Mouse (Mus musculus) intestine, embryonic 15.5 days (tissue): ENCODE data around the gene Ralb. TPM values are rescaled to one million over a fixed set of nuclear protein-coding genes. Genes with fewer than 3 reads are reported as not detected.

Experiments
- ATAC-seq: fragments of 200-750 bp; cut with Nextera tagmentation; 2 replicates; pipeline ENCODE4 v1.8.0; 2017; ENCODE audit warnings: moderate TSS enrichment, moderate library complexity
- H3K27ac ChIP-seq: fragments of 300-500 bp; sonication (generic); 2 replicates; pipeline ENCODE4 v1.5.1; 2015; ENCODE audit warnings: mild to moderate bottlenecking, inconsistent platforms
- H3K27me3 ChIP-seq: fragments of 300-500 bp; sonication (generic); replicated peaks from 2 replicates; pipeline ENCODE4 v1.6.1; 2015; ENCODE audit warnings: inconsistent platforms
- H3K36me3 ChIP-seq: fragments of 300-500 bp; sonication (generic); 2 replicates; pipeline ENCODE4 v1.6.1; 2015; ENCODE audit warnings: inconsistent platforms
- H3K4me1 ChIP-seq: fragments of 300-500 bp; sonication (generic); replicated peaks from 2 replicates; pipeline ENCODE4 v1.6.1; 2015; ENCODE audit warnings: inconsistent platforms
- H3K4me2 ChIP-seq: fragments of 300-500 bp; sonication (generic); replicated peaks from 2 replicates; pipeline ENCODE4 v1.6.1; 2015; ENCODE audit warnings: mild to moderate bottlenecking, inconsistent platforms
- H3K4me3 ChIP-seq: fragments of 300-500 bp; sonication (generic); replicated peaks from 2 replicates; pipeline ENCODE4 v1.5.1; 2015; ENCODE audit warnings: inconsistent platforms
- H3K9ac ChIP-seq: fragments of 300-500 bp; sonication (generic); 2 replicates; pipeline ENCODE4 v1.6.1; 2015; ENCODE audit warnings: inconsistent platforms
- H3K9me3 ChIP-seq: fragments of 300-500 bp; sonication (generic); 2 replicates; pipeline ENCODE4 v1.6.1; 2016; ENCODE audit warnings: inconsistent platforms
- WGBS: fragments of 180-500 bp; shearing (Covaris S2); methylation state at CpG from one replicate; pipeline ENCODE4 v1.1.7; 2015; 5-methylcytosine and 5-hydroxymethylcytosine counted together
- polyA plus RNA-seq: library from polyadenylated mRNA; unstranded; fragments of >200 nt; fragmentation: Nextera tagmentation; extraction: Ambion mirVana; gene quantifications from 2 replicates; pipeline ENCODE4 v1.2.1, GENCODE M21; 2015

Ralb gene
- polyA plus RNA-seq, 1 experiment from 2014 or later, result 179 TPM

DNA sequence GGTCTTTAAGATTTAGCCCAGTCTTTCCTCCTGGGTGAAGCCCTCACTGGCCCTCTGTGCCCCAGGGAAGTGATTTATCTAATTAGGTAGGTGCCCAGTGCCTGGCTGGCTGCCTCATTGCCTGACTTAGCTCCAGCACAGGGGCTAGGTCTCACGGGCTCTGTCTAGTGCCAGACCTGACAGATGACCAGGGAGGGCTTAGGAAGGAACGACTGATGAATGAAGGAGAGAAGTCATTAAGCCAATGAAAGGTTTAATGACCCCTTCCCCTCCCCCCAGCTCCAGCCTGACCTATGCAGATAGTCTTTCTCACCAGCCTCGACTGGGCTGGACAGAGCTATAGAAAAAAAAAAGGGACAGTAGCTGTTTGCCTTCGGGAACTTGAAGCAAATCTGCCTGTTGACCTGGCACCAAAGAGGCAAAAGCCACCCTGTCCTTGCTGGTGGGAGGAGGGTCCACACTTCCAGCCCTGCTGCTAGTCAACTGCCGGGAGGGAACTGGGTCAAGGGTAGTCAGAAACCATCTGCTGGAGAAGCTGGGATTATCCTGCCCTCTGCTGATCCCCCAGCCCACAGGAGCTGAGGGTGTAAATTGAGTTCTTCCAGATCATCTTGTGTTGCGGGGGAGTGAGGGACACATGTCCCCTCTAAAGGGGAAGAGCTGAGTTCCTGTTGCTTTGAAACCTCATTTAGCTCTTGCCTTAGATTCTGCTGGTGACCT is 80.3 kb downstream of the Ralb start:
- Histone ChIP-seq H3K9ac (no peak overlapping the region), H3K27me3 (peaks cover 53% of the 10 kb centered on the region), H3K4me1 (peaks cover 21% of the 10 kb centered on the region), H3K4me3 (no peak overlapping the region), H3K4me2 (no peak overlapping the region), H3K27ac (no peak overlapping the region), H3K36me3 (no peaks in the 10 kb centered on the region), H3K9me3 (no peaks in the 10 kb centered on the region)
- 21% methylated on average over 6 of the region's 6 CpGs for WGBS
- ATAC-seq, result no peak

DNA sequence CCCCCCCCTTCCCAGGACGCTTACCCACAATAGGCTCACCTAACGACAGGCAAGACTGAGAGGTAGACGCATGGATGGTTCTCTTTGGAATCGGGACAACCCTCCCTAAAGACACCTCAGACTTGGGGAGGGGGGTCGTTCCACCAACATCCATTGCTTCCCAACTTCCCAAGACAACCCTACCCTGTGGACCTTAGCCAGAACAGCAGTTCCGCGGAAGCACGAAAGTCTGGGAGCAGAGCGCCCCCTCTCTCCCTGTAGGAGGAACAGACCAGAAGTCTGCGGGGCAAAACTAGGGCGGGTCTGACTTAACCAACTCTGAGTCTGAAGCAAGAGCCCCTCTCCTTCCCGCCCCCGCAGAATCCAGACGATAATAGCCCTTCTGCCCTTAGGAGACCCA is 81.1 kb downstream of the Ralb start:
- 8% methylated on average over 14 of the region's 14 CpGs for WGBS
- H3K27me3 ChIP-seq, result peaks cover 60% of the 10 kb centered on the region
- H3K27ac ChIP-seq, result no peak overlapping the region
- no peaks in the 10 kb centered on the region for H3K9me3 ChIP-seq
- no peak overlapping the region for H3K4me3 ChIP-seq
- no peaks in the 10 kb centered on the region for H3K36me3 ChIP-seq
- no peak for ATAC-seq
- H3K4me1 ChIP-seq, result peaks cover 21% of the 10 kb centered on the region
- H3K4me2 ChIP-seq, result no peak overlapping the region
- no peak overlapping the region for H3K9ac ChIP-seq

DNA sequence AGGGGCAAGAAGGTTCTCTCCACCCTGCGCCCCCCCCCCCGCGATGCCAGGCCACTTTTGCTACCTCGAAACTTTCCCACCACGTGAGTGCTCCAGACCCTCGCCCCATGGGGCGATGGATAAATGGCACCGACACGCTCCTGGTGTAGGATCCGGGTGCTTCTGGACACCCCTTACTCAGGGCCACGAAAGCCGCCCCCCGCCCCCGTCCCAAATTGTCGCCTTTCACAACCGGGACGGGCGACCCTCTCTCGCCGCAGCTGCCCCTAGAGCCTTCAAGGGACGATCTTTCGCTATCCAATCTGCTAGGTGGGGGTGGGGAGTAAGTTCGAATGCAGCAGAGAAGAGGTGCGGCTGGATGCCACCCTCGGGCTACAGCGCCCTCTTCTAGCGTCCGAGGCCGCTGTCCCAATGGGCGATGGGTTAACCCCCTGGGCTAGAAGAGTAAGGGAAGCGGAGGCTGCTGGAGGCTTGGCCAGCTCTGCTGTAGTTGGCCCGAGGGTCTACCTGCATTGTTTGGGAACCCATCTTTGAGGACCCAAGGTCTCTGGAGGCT is 82.1 kb downstream of the Ralb start:
- H3K9ac ChIP-seq, result 0 out of 2 replicates have a peak overlapping the region, but pooled peaks have one; percentile 56
- H3K27ac ChIP-seq, result no peak overlapping the region
- H3K36me3 ChIP-seq, result no peaks in the 10 kb centered on the region
- H3K4me1 ChIP-seq, result peaks cover 21% of the 10 kb centered on the region
- no peaks in the 10 kb centered on the region for H3K9me3 ChIP-seq
- H3K4me2 ChIP-seq, result peak overlapping the region; percentile 100
- H3K4me3 ChIP-seq, result peak overlapping the region; percentile 60
- peaks cover 69% of the 10 kb centered on the region for H3K27me3 ChIP-seq
- no peak for ATAC-seq
- under 1% methylated on average over 30 of the region's 32 CpGs for WGBS

- H3K36me3 ChIP-seq, result no peaks in the 10 kb centered on the region
- under 1% methylated on average over 86 of the region's 92 CpGs for WGBS
- H3K4me3 ChIP-seq, result peak within 1 kb of the TSS; percentile 60
- H3K4me1 ChIP-seq, result peaks cover 21% of the 10 kb centered on the region
- ATAC-seq, result peak; percentile 39
- H3K27me3 ChIP-seq, result peaks cover 76% of the 10 kb centered on the region
- no peak within 1 kb of the TSS for H3K27ac ChIP-seq
- H3K4me2 ChIP-seq, result peak within 1 kb of the TSS; percentile 100
- peak within 1 kb of the TSS; percentile 56 for H3K9ac ChIP-seq
- H3K9me3 ChIP-seq, result no peaks in the 10 kb centered on the region
Measured at GRCm38 (mm10) chr1:119421576-119422421, 82.8 kb downstream of the Ralb start, which contains the start of gene Inhbb. Gene Inhbb, minus strand, starts transcription at chr1:119422248.

DNA sequence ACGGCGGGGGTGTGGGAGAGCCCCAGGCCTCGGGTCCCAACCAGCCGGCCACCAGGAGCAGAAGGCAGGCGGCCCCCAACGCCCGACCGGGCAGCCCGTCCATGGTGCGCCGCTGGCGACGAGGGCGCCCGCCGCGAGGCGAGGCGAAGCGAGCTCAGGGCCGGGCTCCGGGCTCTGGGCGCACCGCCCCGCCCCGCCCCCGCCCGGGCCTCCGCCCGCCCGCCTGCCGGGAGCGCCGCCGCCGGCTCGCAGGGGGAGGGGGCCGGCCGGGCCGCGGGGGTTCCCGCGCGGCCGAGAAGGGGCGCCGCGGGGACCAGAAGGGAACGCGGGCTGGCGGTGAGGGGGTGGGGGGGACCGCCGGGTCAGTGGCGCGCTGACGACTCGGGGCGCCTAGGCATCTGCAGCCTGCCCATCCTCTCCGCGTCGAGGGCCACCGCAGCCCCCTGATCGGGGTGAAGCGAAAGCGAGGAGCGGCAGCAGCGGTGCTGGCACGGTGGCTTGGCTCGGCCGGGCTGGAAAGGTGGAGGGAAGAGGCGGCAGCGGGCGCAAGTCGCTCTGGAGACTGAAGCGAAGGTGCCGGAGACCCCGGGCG is 83.5 kb downstream of the Ralb start:
- peaks cover 21% of the 10 kb centered on the region for H3K4me1 ChIP-seq
- peaks cover 79% of the 10 kb centered on the region for H3K27me3 ChIP-seq
- peak overlapping the region; percentile 100 for H3K4me2 ChIP-seq
- H3K36me3 ChIP-seq, result no peaks in the 10 kb centered on the region
- ATAC-seq, result peak; percentile 78
- peak overlapping the region; percentile 56 for H3K9ac ChIP-seq
- H3K9me3 ChIP-seq, result no peaks in the 10 kb centered on the region
- H3K27ac ChIP-seq, result no peak overlapping the region
- peak overlapping the region; percentile 60 for H3K4me3 ChIP-seq
- WGBS, result under 1% methylated on average over 50 of the region's 78 CpGs

Other genes with a start within 250 kb of the Ralb start
- 0.11 and 0.16 TPM in 2 replicates for gene Inhbb, start 82.5 kb downstream of the Ralb start, polyA plus RNA-seq
- gene Tmem185b, start 21.4 kb upstream of the Ralb start, polyA plus RNA-seq, result 24.0 and 25.7 TPM in 2 replicates
- gene Epb41l5, start 144.2 kb upstream of the Ralb start, polyA plus RNA-seq, result 38.6 and 39.4 TPM in 2 replicates